Mouse (Mus musculus): ENCODE measurements around the gene Bcl3.
"Not testable (repeated sequence)": the region's sequence is repeated elsewhere in the genome, so short reads cannot be mapped to it uniquely, and the experiment has no call there.

Bcl3 gene

DNA sequence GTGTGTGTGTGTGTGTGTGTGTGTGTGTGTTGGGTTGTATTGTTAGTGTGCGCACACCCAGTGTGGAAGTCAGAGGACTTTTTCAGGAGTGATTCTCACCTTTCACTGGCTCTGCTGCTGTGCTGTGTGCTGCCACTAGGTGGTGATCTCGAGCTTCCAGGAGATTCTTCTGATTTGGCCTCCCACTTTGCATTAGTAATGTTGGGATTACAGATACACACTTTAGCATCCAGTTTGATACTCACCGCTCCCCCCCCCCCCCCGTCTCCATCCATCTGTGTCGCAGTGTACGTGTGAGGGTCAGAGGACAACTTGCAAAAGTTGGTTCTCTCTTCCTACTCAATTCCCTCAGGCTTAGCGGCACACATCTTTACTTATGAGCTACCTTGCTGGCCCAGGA is 19.6 kb downstream of the Bcl3 start:
- DNase-seq (ENCODE audit: low spot score): no peak

DNA sequence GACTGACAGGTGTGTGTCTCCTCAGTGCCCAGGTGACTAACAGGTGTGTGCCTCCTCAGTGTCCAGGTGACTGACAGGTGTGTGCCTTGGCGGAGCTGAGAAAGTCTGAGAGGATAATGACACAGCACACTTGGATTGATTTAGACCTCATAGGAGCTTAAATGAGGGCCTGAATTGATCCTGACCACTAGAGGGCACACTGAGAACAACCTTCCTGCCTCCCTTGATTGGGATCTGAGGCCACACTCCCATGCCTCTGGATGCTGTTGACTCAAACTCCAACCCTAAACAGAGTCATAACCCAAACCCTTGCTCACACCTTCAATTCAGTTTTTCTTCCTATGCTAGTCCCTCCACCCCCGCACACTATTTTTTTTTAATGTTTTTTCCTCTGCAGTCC is 21.8 kb downstream of the Bcl3 start:
- no peak for DNase-seq (ENCODE audit: low spot score)

GRCm38 (mm10) chr7:19796697-19797588 is 25.6 kb downstream of the Bcl3 start, which contains the start of gene Cblc:
Gene Cblc, minus strand, starts transcription at chr7:19796809.
- peak; percentile 58 for DNase-seq (ENCODE audit: low spot score)

DNA sequence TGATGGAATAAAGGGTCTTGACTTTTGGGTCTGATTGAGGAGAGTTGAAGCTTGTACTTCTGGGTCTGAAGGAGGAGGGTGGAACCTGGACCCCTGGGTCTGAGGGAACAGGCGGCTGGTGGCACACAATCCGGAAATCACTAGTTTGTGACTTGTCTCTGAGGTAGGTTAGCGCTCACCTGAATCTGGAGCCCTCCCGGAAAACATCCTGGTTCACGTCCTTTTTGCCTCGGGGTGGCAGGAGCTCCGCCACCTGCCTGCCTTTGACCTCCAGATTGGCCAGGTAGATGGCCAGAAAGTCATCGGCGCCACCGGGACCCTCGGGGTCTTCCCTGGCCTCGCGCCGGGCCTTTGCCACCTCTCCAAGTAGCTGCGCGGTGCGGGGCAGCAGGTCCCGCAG is 26.3 kb downstream of the Bcl3 start:
- DNase-seq (ENCODE audit: low spot score): no peak

GRCm38 (mm10) chr7:19795236-19795635 is 27.3 kb downstream of the Bcl3 start:
- DNase-seq (ENCODE audit: low spot score): no peak

GRCm38 (mm10) chr7:19792701-19793630 is 29.6 kb downstream of the Bcl3 start:
- DNase-seq (ENCODE audit: low spot score): no peak

- not testable (repeated sequence) for DNase-seq (ENCODE audit: low spot score)
Observed at GRCm38 (mm10) chr7:19791504-19791903, 31.1 kb downstream of the Bcl3 start.

DNA sequence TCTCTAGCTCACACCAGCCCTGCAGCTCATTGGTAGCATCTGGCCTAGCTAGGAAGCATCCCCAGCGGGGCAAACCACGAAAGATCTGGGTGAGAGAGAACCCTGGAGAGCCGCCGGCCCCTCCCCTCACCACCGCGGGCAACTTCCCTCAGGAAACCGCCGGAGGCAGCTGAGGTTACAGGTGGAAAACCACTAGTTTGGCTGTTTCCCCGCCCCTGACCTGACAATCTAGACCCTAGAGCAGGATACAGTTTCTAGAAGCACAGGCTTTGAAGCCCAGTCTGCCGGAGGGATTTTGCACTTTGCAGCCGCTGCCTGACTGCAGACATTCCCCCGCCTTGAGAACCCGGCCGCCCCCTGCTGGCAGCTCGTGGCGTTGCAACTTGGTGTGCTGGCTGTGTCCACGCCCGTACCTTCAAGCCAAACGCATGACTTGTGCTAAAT is 32.6 kb downstream of the Bcl3 start:
- DNase-seq (ENCODE audit: low spot score): peak; percentile 94

- no peak for DNase-seq (ENCODE audit: low spot score)
Observed at GRCm38 (mm10) chr7:19785874-19786458, 36.6 kb downstream of the Bcl3 start.

DNA sequence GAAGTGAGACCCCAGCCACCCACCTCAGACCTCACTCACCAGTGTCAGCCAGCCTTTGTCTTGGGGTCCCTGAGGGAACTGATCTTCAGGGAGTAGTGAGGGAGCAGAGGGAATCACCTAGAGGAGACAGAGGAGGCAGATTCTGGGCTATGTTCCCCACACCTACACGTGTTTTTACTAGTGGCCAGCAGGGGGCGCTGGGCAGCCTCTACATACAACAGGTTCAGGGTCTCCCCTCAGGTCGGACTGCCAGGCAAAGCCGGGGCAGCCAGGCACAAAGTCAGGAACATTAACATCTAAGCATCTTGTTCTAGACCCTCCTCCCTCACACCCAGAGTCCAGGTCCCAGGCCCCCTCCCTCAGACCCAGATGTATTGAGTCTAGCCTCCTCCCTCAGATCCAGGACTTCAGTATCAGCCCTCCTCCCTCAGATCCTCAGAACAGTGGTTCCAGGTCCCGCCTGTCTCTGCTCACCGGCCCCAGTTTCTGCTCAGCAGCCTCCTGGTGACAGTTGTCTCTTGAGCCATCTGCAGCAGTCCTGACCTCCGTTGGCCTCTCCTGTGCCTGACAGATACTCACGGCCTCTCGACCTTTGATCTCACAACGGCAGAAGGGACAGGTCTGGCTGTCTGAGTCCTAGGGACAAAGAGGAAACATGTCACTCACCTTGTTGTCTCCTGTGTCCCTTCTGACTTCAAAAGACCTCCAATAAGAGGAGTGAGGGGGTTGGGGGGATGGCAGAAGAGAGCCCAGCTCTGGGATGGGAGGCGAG is 37.6 kb downstream of the Bcl3 start:
- no peak for DNase-seq (ENCODE audit: low spot score)

DNA sequence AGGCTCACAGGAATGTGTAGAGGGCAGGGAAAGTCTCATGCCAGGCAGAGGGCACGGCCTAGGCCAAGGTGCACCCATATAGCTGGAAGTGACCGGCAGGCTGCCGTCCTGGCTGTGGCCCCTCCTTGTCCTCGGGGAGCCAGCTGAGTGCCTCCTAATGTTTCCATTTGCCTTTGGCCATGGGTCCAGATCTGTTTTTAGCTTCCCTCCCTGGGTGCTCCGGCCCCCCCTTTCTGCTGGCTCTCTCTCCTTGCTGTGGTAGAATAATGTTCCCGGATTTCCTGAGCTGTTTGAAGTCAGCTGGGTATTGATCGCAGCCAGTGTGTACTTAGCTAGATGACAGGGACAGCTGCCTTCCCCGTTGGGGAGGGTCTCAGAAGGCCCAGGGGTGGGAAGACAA is 38.9 kb downstream of the Bcl3 start:
- no peak for DNase-seq (ENCODE audit: low spot score)

DNA sequence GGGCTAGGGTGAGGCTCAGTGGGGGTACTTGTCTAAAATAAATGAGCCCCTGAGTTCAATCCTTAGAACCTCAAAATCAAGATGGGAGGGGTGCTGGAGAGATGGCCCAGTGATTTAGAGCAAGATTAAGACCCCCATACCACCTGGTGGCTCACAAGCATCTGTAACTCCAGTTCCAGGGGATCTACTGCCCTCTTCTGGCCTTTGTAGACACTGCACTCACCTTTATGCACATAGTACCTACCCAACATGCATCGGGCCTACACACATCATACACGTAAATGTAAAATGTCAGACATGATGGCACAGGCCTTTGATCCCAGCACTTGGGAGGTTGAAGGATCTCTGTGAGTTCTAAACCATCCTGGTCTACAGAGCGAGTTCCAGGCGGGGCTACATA is 39.9 kb downstream of the Bcl3 start:
- no peak for DNase-seq (ENCODE audit: low spot score)

DNA sequence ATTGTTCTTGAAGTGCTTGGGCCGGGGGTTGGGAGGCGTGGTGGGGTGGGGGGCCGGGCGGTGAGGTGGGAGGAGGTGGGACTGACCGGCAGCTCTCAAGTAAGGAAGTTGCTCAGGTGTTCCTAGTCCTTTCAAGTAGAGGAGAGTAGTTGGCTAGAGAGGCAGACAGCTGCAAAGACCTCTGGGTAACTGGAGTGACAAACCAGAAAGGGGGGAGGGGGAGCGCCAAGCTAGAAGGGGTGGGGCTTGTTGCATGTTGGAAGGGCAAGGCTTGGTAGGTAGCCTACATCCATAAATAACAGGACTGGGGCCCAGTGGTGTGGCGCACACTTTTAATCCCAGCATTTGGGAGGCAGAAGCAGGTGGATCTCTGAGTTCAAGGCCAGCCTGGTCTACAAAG is 40.8 kb downstream of the Bcl3 start:
- DNase-seq (ENCODE audit: low spot score): no peak

GRCm38 (mm10) chr7:19779903-19780302 is 42.7 kb downstream of the Bcl3 start:
- no peak for DNase-seq (ENCODE audit: low spot score)

- no peak for DNase-seq (ENCODE audit: low spot score)
Observed at GRCm38 (mm10) chr7:19778645-19779044, 43.9 kb downstream of the Bcl3 start.

DNA sequence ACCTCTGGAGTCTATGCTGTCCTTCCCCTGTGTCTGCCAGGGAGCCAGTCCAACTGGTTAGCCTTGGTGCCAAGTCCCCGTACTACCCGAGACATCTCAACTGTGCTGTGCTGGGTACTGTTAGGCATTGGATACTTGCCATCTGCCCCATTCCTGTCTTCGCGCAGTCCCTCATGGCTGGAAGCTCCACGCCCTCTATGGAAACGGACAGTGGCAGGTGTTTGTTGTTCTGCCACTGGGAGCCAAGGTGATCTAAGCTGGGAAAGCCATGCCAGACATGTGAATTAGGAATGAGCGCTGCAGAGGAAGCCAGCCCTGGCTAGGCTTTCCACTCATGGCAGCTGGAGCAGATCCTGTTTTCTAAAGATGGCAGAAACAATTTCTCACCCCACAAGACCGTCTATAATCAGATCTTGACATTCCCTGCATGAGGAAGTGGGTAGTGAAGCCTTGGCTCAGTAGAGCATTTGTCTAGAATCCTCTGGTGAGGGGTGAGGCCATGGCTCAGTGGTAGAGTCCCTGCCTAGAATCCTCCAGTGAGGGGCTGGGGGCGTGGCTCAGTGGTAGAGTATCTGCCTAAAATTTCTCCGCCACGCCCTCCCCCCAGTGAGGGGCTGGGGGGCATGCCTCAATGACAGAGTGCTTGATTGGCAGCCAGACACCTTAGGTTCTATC is 45.4 kb downstream of the Bcl3 start:
- DNase-seq (ENCODE audit: low spot score): no peak

DNA sequence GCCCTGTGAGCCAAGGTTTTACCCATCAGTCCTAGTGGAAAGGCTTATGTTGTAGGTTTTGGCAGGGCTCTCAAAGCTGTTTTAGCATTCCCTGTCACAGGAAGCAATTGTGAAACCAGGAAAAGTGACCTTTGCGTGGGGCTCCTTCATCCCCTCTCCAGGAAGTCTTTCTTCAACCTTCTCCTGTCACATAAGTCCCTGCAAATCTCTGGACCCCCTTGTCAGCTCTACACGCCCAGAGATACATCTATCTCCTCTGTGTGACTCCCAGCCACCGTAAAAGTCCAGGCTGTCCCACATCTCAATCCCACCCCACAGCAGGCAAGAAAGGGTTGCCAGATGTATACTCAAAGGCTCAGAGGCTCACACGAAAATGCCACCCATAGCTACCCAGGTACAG is 50.9 kb downstream of the Bcl3 start:
- no peak for DNase-seq (ENCODE audit: low spot score)

DNA sequence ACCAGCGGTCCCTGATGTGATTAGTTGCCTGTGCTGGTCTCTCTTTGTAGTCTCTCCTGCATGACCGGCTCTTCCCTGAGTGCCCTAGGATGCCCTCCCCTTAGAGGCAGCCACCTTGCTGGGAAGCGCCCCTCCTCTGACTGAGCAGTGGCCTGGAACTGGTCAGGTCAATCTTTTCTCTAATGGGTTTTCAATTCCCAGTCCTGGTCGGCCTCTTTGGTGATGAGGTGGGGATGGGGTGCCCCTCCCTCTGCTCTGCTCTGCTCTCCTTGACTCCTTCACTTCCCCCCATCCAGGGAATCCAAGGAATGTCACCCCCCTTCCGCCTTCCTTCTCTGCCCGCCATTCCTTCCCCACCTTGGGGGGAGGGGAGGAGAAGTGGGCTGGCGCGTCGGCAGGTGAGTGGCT is 51.6 kb downstream of the Bcl3 start, which contains the start of gene Bcam:
Gene Bcam, minus strand, starts transcription at position 33 of the 408 bp plus-strand sequence.
- DNase-seq (ENCODE audit: low spot score): no peak

GRCm38 (mm10) chr7:19770375-19770754 is 52.2 kb downstream of the Bcl3 start:
- DNase-seq (ENCODE audit: low spot score): peak; percentile 85

GRCm38 (mm10) chr7:19769434-19770374 is 52.9 kb downstream of the Bcl3 start:
- DNase-seq (ENCODE audit: low spot score): no peak

Data from ovary, postnatal 10 days (tissue).